Mouse (Mus musculus): ENCODE results near the gene Lrmda.

DNA sequence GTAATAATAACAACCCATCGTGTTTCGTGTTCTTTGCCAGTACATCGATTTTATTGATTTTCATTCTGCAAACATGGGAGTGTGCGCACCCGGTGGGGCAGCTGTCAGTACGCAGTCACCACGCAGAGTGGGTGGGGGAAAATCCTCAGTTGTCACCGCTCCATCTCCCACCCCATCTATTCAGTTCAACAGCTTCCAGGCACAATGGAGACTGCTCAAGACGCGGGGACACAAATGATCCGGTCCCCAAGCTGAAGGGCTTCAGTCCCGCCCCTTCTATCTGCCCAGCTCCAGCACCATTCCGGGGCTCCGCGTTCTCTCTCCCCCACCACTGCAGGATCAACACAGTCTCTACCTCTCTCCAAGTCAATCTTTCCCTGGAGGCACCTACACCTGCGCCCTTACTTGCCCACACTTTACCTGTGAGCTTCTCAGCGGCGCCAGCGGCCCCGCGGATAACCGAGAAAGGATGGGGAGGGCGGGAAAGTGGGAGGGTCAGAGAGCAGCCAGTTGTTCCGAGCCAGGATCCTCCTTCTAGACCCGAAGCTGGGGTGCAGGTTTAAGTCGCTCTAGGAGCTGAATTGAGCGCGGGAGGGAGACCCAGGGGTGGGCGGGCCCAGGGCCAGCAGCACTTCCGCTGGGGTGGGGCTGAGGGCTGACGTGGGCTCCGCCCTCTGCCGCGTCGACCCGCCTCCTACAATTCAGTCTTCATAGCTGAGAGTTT, 24.3 kb upstream of the Lrmda start:
- no peak for TF ChIP-seq CTCF (IDR thresholded peaks at IDR 0.05; ENCODE audit: extremely low read depth, insufficient read depth, low read length)
- no peak for TF ChIP-seq POLR2A (IDR thresholded peaks at IDR 0.05; ENCODE audit: extremely low read depth, insufficient read depth, low read length)
